Mouse (Mus musculus) neural tube, embryonic 14.5 days (tissue): Measurements from ENCODE around the gene Aff3. TPM values are rescaled to one million over a fixed set of nuclear protein-coding genes. Genes with fewer than 3 reads are reported as not detected.

Source experiments
- ATAC-seq: fragments of 200-750 bp; cut with Nextera tagmentation; 2 replicates; pipeline ENCODE4 v1.8.0; 2017; ENCODE audit warnings: low read depth, mild to moderate bottlenecking, moderate TSS enrichment, moderate library complexity
- H3K27ac ChIP-seq: fragments of 300-500 bp; sonication (generic); 2 replicates; pipeline ENCODE4 v1.5.1; 2014; ENCODE audit warnings: low read depth, mild to moderate bottlenecking, control low read depth, low read length, moderate library complexity, mixed read lengths
- H3K27me3 ChIP-seq: fragments of 300-500 bp; sonication (generic); 2 replicates; pipeline ENCODE4 v1.6.1; 2014; ENCODE audit warnings: low read length; ENCODE audit not compliant: control insufficient read depth, insufficient read depth
- H3K36me3 ChIP-seq: fragments of 300-500 bp; sonication (generic); 2 replicates; pipeline ENCODE4 v1.6.1; 2014; ENCODE audit warnings: low read length, mixed read lengths; ENCODE audit not compliant: control insufficient read depth, insufficient read depth
- H3K4me1 ChIP-seq: fragments of 300-500 bp; sonication (generic); 2 replicates; pipeline ENCODE4 v1.6.1; 2014; ENCODE audit warnings: low read length; ENCODE audit not compliant: control insufficient read depth, insufficient read depth
- H3K4me2 ChIP-seq: fragments of 300-500 bp; sonication (generic); 2 replicates; pipeline ENCODE4 v1.6.1; 2014; ENCODE audit warnings: mild to moderate bottlenecking, low read depth, low read length, control low read depth
- H3K4me3 ChIP-seq: fragments of 300-500 bp; sonication (generic); 2 replicates; pipeline ENCODE4 v1.5.1; 2014; ENCODE audit warnings: low read depth, low read length, control low read depth, mixed read lengths
- H3K9ac ChIP-seq: fragments of 300-500 bp; sonication (generic); replicated peaks from 2 replicates; pipeline ENCODE4 v1.6.1; 2014; ENCODE audit warnings: low read depth, mild to moderate bottlenecking, control low read depth, low read length, mixed read lengths
- H3K9me3 ChIP-seq: fragments of 300-500 bp; sonication (generic); 2 replicates; pipeline ENCODE4 v1.6.1; 2016; ENCODE audit warnings: low read length; ENCODE audit not compliant: control insufficient read depth
- WGBS: fragments of 180-500 bp; shearing (Covaris S2); extraction: QIAGEN DNeasy Blood & Tissue Kit; methylation state at CpG from one replicate; pipeline ENCODE4 v1.1.7; 2014; 5-methylcytosine and 5-hydroxymethylcytosine counted together
- polyA plus RNA-seq: library from polyadenylated mRNA; unstranded; fragments of >200 nt; fragmentation: Nextera tagmentation; extraction: Ambion mirVana; gene quantifications from 2 replicates; pipeline ENCODE4 v1.2.1, GENCODE M21; 2014

The Aff3 gene
- polyA plus RNA-seq, 1 experiment from 2014 or later, result 26.6 TPM

DNA sequence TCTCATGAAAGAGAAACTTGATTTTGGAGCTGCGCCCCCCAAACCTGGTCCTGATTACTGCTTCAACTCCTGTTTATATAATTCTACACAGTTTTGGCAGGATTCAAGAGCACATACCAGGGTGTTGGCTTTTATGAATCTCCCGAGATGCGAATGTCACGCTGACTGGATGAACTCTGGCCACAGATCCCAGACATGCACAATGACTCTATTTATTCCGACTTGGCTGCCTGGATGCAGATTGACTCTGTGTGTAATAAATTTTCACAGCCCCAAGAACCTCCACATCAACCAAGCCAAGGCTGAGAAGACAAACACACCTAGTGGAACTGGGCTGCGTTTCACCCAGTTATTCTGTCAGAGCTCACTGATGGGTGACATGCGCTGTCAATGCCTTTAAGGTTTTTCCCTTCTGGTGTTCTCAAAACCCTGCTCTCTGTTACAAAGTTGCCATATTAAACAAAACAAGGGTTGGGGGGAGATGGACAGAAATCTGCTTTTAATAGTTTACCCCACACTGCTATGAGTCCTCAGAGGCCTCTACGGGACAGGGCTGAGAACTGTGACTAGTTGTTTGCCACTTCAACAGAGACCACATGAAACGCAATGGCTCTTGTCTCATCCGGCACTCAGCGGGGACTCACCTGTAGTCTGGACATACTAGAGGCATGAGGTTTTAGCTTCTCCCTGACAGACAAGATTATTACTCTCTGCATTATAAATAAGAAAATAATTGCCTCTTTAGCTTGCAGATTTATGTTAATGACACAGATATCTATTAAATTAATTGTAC lies 402.2 kb downstream of the Aff3 start:
- H3K9ac ChIP-seq, result no peak overlapping the region
- WGBS, result 29% methylated on average over 11 of the region's 11 CpGs
- peaks cover 20% of the 10 kb centered on the region for H3K4me1 ChIP-seq
- H3K27ac ChIP-seq, result peak overlapping the region; percentile 61
- no peaks in the 10 kb centered on the region for H3K36me3 ChIP-seq
- H3K4me2 ChIP-seq, result no peak overlapping the region
- peak; percentile 59; the same call in 1 of the 2 replicates for ATAC-seq
- no peaks in the 10 kb centered on the region for H3K9me3 ChIP-seq
- no peaks in the 10 kb centered on the region for H3K27me3 ChIP-seq
- H3K4me3 ChIP-seq, result no peak overlapping the region

DNA sequence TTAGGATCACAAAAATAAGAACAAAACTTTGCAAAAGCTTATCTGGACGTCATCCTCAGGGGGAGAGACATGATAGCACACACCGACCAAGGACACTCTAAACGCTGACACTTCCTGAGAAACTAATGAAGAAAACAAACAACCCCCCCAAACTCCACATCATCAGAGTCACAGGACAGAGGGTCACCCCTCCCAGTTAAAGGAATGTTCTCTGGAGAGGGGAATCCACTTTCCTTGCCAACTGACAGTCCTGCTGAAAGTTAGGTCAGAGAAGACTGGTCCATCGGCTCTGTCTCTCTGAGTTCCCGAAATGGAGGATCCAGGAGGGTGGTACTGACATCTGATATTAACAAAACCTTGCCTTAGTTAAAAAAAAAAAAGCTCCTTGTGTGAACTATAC lies 403.7 kb downstream of the Aff3 start:
- ATAC-seq, result no peak
- Histone ChIP-seq H3K27me3 (no peaks in the 10 kb centered on the region), H3K9me3 (no peaks in the 10 kb centered on the region), H3K36me3 (no peaks in the 10 kb centered on the region), H3K4me1 (peaks cover 20% of the 10 kb centered on the region), H3K4me2 (no peak overlapping the region), H3K4me3 (no peak overlapping the region), H3K9ac (no peak overlapping the region), H3K27ac (no peak overlapping the region)
- 83% methylated on average over 5 of the region's 5 CpGs for WGBS

DNA sequence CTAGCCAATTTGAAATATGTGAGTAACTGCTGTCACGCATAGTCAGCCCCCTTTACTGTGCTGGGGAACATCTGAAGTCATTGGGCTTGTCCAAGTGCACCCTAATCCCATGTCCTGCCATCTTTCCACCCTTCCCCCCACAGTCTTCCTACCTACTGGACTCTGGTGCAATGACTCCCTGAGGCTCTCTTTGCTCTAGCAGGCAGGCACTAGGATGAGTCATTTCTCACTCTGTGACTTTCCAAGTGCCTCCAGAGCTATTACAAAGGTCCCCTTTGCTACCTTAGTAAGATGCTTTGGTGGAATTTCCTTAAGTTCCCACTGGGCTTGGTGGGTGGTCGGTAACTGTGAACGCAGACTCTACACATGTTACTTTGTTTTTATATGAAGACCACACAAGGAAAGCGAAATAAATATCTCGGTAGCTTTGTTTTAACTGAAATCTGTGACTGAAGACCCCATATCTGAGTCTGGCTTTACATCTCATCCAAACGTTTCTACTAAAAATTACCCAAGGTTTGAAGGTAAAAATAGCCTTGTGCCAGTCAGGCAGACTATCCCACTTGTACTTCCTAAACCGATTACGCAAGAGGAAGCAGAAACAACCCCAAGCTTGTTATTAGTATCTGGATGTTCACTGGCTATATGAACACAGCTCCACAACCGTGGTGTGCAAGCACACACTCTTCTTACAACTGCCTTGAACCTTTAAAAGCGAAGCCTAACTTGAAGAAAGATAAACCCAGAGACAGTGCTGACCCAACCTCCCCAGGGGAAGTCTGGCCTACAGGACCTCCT lies 405.0 kb downstream of the Aff3 start:
- Histone ChIP-seq H3K27me3 (no peaks in the 10 kb centered on the region), H3K4me1 (peaks cover 20% of the 10 kb centered on the region), H3K4me2 (no peak overlapping the region), H3K9ac (no peak overlapping the region), H3K36me3 (no peaks in the 10 kb centered on the region), H3K9me3 (no peaks in the 10 kb centered on the region), H3K27ac (no peak overlapping the region), H3K4me3 (no peak overlapping the region)
- no peak for ATAC-seq
- 80% methylated on average over 10 of the region's 10 CpGs for WGBS

DNA sequence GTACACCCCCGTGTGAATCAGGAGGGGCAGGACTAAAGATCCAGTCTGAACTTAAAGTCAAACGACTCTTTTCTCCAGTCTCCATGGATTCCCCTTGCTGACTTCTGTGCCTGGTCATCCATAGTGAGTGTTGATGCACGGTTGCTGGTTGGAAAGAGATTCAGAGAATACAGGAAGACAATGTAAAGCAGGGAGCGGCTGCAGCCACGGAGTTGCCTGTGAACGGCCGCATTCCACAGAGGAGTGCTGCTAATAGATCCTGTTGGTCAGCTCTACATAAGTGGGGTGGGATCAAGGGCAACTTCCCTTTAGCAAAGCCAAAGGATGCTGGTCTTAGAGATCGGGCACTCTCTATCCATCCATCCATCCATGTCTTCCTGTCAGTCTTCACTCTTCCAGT lies 410.3 kb downstream of the Aff3 start:
- Histone ChIP-seq H3K27me3 (no peaks in the 10 kb centered on the region), H3K4me1 (no peaks in the 10 kb centered on the region), H3K9ac (no peak overlapping the region), H3K9me3 (no peaks in the 10 kb centered on the region), H3K36me3 (no peaks in the 10 kb centered on the region), H3K27ac (no peak overlapping the region; the same call in 1 of the 2 replicates), H3K4me2 (no peak overlapping the region), H3K4me3 (no peak overlapping the region)
- ATAC-seq, result no peak
- WGBS, result 82% methylated on average over 8 of the region's 8 CpGs

DNA sequence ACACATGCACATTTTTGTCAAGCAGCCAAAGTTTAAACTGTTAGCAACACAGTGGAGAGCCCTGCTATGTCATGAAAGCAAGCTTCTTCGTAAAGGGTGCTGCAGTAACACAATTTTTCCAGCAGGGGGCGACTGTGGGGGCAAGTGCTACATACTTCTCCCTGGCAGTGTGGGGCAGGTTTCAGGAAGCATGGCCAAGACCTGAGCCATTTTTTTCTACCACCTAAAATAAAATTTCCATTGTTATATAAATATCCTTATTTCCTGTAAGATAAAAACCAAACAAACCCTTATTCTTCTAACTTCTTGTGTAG lies 412.0 kb downstream of the Aff3 start:
- 36% methylated on average over 2 of the region's 2 CpGs for WGBS
- no peaks in the 10 kb centered on the region for H3K9me3 ChIP-seq
- H3K9ac ChIP-seq, result no peak overlapping the region
- H3K27ac ChIP-seq, result no peak overlapping the region
- no peaks in the 10 kb centered on the region for H3K27me3 ChIP-seq
- H3K4me2 ChIP-seq, result no peak overlapping the region
- no peak for ATAC-seq
- H3K4me3 ChIP-seq, result no peak overlapping the region
- H3K36me3 ChIP-seq, result no peaks in the 10 kb centered on the region
- peaks cover 7% of the 10 kb centered on the region for H3K4me1 ChIP-seq

DNA sequence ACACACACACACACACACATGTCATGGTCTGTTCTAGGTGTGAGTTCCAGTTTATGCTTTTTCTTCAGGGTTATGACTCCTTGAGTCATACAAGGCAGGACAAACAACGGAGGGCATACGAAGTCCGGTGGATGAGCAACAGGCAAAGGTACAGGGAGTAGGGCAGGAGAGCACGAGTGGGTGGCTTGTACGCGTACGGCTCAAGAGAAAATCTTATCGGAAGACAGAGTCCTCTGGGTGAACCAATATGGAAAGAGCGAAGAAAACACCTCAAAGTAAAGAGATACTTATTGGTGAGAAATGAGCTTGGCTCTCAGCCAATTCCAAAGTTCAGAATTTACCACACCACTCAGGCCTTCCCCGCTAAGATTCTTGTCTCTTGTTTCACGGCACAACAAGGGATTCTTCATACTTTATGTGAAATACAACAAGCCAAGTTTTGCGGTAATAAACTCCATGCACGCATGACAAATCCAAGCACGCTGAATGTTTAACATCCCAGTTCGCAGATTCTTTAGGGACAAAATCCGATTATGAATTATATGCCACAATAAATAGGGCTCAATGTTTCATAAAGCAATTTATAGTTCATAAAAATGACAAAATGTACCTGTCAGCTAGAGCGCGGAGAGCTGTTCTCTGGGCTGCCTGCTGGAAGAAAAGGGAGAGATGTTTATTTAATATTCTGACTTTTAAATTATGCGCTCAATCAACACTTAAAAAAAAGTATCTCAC lies 412.6 kb downstream of the Aff3 start:
- Histone ChIP-seq H3K27ac (no peak overlapping the region), H3K4me3 (no peak overlapping the region), H3K4me2 (no peak overlapping the region), H3K9ac (no peak overlapping the region), H3K9me3 (no peaks in the 10 kb centered on the region), H3K27me3 (no peaks in the 10 kb centered on the region), H3K4me1 (peaks cover 10% of the 10 kb centered on the region), H3K36me3 (no peaks in the 10 kb centered on the region)
- no peak; the same call in 1 of the 2 replicates for ATAC-seq
- 82% methylated on average over 19 of the region's 19 CpGs for WGBS

DNA sequence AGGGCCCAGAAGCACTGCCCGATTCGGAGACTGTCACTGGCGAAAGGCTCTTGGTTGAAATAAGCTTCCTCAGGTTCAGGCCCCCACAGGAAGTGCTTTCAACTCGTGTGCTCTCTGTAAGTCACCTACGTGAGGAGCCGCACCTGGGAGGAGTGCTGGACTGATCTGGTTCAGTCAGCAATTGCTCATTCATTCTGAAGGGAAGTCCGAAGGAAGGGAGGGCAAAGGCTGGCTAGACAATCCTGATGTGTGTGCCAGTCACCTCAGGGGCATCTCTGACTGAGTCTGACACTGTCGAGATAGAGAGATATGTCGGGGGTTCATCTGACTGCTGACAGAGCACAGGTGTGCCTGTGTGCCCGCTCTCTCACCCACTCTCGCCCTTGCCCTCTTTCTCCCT lies 413.3 kb downstream of the Aff3 start:
- Histone ChIP-seq H3K9ac (no peak overlapping the region), H3K4me1 (peaks cover 12% of the 10 kb centered on the region), H3K27me3 (no peaks in the 10 kb centered on the region), H3K9me3 (no peaks in the 10 kb centered on the region), H3K36me3 (no peaks in the 10 kb centered on the region), H3K4me3 (no peak overlapping the region), H3K27ac (no peak overlapping the region), H3K4me2 (no peak overlapping the region)
- WGBS, result 94% methylated on average over 11 of the region's 11 CpGs
- ATAC-seq, result no peak

DNA sequence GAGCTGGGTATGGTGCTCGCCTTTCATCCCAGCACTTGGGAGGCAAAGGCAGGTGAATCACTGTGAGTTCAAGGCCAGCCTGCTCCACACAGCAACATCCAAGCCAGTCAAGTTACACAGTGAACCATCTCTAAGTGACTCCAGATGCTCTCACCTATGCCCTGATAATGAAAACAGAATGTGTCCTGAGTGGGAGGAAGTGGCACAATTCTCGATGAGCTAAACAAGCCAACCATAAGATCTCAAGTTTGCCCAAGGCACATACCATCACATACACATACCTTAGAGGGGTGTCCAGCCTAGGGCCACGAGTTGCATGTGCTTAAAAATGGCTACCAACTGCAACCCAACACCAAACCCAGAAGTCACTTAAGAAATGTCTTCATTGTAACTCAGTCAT lies 414.5 kb downstream of the Aff3 start:
- Histone ChIP-seq H3K9me3 (no peaks in the 10 kb centered on the region), H3K9ac (no peak overlapping the region), H3K4me2 (no peak overlapping the region), H3K4me3 (no peak overlapping the region), H3K27ac (no peak overlapping the region), H3K4me1 (peaks cover 12% of the 10 kb centered on the region), H3K27me3 (no peaks in the 10 kb centered on the region), H3K36me3 (no peaks in the 10 kb centered on the region)
- WGBS, result 90% methylated on average over 3 of the region's 3 CpGs
- ATAC-seq, result no peak

DNA sequence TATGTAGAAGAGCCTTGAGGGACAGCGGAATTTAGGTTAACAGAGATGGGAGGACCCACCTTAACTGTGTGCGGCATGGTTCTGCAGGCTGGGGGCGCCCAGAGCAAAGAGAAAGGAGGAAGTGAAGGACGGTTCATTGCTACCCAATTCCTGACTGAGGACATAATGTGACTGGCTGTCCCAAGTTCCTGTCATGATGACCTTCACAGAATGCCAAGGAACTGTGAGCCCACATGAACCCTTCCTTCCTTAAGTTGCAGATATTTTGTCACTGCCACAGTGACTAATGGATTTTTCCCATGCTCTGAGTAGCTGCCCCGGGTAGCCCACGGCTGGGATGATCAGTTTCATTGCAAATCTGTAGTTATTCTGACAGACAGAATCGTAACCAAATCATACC lies 415.2 kb downstream of the Aff3 start:
- WGBS, result 84% methylated on average over 7 of the region's 7 CpGs
- Histone ChIP-seq H3K4me3 (no peak overlapping the region), H3K4me1 (peaks cover 12% of the 10 kb centered on the region), H3K9me3 (no peaks in the 10 kb centered on the region), H3K36me3 (no peaks in the 10 kb centered on the region), H3K27me3 (no peaks in the 10 kb centered on the region), H3K9ac (no peak overlapping the region), H3K27ac (no peak overlapping the region), H3K4me2 (no peak overlapping the region)
- ATAC-seq, result no peak
